In genomic region chr1:186187372-186187771, GRCm38 (mm10) we compare ENCODE assay signal across 13 mouse cellular contexts.
"Had no signal": no experiment of that assay in that cellular context is flagged by ENCODE, and none has a peak within 500 bp of the region (broad histone marks: within the 10 kb centered on the region; RNA-seq: fewer than 3 reads in every experiment).

No protein-coding gene starts in this region.

- H3K36me3 ChIP-seq: limb, embryonic 10.5 days; liver, embryonic 15.5 days; midbrain, embryonic 13.5 days; stomach, embryonic 15.5 days had no signal

- H3K4me2 ChIP-seq: liver, embryonic 11.5 days; liver, embryonic 15.5 days; midbrain, embryonic 13.5 days; stomach, embryonic 15.5 days had no signal

- H3K9me3 ChIP-seq: limb, embryonic 10.5 days; liver, embryonic 15.5 days; midbrain, embryonic 13.5 days; stomach, embryonic 15.5 days had no signal

- DNase-seq: kidney, postnatal 25 days; lung, adult 2 months; lung, postnatal 36 days; right cerebral cortex, postnatal 14 days; thymus, adult 2 months; thymus, postnatal 36 days had no signal

- H3K4me3 ChIP-seq: left cerebral cortex, adult 2 months; limb, embryonic 10.5 days; liver, embryonic 15.5 days; midbrain, embryonic 13.5 days; stomach, embryonic 15.5 days had no signal

- H3K27ac ChIP-seq: left cerebral cortex, adult 2 months; limb, embryonic 10.5 days; liver, embryonic 15.5 days; midbrain, embryonic 13.5 days; stomach, embryonic 15.5 days had no signal

- ATAC-seq: lung, postnatal 0 days had no signal

- H3K27me3 ChIP-seq: liver, embryonic 15.5 days; midbrain, embryonic 13.5 days; stomach, embryonic 15.5 days had no signal

- H3K4me1 ChIP-seq: liver, embryonic 15.5 days had no signal

- H3K9ac ChIP-seq: liver, embryonic 15.5 days; midbrain, embryonic 13.5 days; stomach, embryonic 15.5 days had no signal
